Mouse (Mus musculus) G1E (cell line): ENCODE data around the gene Atf6b.

Source experiments
- CTCF ChIP-seq: IDR thresholded peaks from 2 replicates; pipeline ENCODE4 v1.5.1; 2012; ENCODE audit warnings: low read depth, low read length, inconsistent platforms, mixed read lengths
- GATA1 ChIP-seq: IDR thresholded peaks from 2 replicates; pipeline ENCODE4 v1.6.1; 2012; ENCODE audit warnings: borderline replicate concordance, low read length, inconsistent platforms, mixed read lengths
- POLR2AphosphoS5 ChIP-seq: IDR thresholded peaks from 2 replicates; pipeline ENCODE4 v1.6.1; 2012; ENCODE audit warnings: low read depth, low read length, inconsistent platforms; ENCODE audit not compliant: insufficient replicate concordance
- TAL1 ChIP-seq: conservative IDR thresholded peaks from 2 replicates; pipeline ENCODE4 v1.6.1; 2012; ENCODE audit warnings: low read depth, low read length, inconsistent platforms, mixed read lengths

GRCm38 (mm10) chr17:34662978-34663377 lies 16.0 kb downstream of the Atf6b start:
- TF ChIP-seq CTCF (no peak), POLR2AphosphoS5 (no peak; the same call in 1 of the 2 replicates), GATA1 (no peak), TAL1 (no peak)
